Mouse (Mus musculus): ENCODE data around the gene Hexim1. TPM values are rescaled to one million over a fixed set of nuclear protein-coding genes. Genes with fewer than 3 reads are reported as not detected.

The Hexim1 gene
- 4.9 and 5.9 TPM in 2 replicates for polyA plus RNA-seq (2015; fragmentation: Nextera tagmentation; extraction: Ambion mirVana)

GRCm38 (mm10) chr11:103116008-103116818, at the start of gene Hexim1:
Gene Hexim1, plus strand, starts transcription at chr11:103116231.
- peak; percentile 100 for DNase-seq (ENCODE audit: low spot score)

- DNase-seq (ENCODE audit: low spot score), result no peak
Observed at GRCm38 (mm10) chr11:103067051-103067361, 49.0 kb upstream of the Hexim1 start.

DNA sequence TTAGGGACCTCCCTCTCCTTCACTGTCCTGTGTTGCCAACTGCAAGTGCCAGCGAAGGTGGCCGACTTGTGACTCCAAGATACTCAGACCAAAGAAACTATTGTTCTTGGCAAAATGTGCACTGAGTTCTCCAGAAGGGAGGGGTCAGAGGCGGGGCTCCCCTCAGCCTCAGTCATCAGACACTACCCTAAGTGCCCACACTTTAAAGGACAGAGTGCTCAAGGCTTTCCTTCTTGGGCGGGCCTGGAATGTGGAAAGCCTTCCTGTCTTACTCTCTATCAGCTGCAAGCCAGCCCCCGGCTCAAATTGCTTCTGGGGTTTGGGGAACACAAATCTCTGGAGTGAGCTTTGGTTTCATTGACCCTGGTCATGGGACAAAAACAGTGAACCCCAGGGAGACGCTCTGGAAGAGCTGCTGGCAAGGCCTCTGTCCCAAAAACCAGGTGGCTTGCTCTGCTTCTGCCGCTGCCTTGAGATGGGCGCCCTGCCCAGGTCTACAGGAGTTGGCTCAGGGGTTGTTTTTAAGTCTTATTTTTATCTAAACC, 48.5 kb upstream of the Hexim1 start:
- DNase-seq (ENCODE audit: low spot score), result no peak

GRCm38 (mm10) chr11:103068272-103068671, 47.8 kb upstream of the Hexim1 start:
- no peak for DNase-seq (ENCODE audit: low spot score)

GRCm38 (mm10) chr11:103068884-103069283, 47.1 kb upstream of the Hexim1 start:
- DNase-seq (ENCODE audit: low spot score), result no peak

DNA sequence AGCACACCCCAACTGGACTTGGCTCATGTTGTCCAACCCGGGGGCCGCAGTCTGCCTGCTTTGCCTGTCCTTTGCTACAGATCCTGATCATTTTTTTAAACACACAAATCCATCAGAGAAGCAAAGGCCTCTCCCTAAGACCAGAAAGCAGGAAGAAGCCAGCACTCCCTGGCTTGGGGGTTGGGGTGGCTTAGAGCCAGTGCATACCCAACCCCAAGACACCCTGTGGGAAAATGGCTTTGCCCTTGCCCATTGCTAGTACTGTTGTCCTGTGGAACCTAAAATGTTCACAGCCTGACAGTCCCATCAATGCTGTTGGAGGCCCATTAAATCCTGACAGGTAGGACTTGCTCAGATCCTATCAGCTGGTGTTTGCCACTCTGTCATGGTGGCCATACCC, 46.3 kb upstream of the Hexim1 start:
- DNase-seq (ENCODE audit: low spot score), result no peak

DNA sequence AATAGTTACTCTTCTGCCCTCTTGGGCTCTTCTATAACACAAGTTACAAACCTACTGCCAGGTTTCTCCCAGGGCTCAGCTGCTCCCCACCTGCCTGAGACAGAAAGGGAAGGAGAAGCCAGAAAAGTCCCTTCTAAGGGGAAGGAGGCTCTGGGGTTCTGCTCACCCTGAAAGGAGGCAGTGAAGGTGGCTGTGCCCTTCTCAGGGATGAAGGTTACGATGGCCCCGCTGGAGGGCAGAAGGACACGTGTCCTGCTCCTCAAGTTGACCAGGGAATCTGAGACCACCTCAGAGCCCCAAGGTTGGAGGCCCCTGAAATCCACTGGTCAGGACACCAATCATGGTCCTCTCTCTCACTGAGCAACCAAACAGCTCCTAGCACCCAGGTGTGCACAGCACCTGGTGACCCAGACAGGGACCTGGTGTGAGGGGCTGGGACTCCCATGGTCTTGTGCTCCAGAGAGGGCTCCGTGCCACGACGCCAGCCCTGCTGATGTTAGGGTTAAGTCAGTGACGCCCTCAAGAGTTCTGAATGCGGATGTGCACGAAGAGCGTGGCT, 45.6 kb upstream of the Hexim1 start:
- DNase-seq (ENCODE audit: low spot score), result no peak

DNA sequence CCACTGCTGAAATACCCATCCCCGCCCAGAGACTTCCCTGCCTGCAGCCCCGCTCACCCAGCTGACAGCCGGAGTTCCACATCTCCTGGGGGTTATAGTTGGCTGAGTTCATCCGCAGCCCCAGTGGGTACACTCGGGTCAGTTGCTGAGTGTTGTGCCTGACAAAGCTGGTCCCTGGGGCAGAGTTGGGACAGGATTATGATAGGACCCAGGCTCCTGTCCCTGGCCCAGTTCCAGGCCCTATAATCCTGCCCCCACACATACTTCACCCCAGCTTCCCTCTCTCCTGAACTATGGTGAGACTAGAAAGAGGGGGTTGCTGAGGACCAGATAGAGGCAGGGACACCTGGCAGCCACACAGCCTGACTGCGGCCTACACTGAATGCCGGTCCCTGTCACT, 42.4 kb upstream of the Hexim1 start:
- no peak for DNase-seq (ENCODE audit: low spot score)

DNA sequence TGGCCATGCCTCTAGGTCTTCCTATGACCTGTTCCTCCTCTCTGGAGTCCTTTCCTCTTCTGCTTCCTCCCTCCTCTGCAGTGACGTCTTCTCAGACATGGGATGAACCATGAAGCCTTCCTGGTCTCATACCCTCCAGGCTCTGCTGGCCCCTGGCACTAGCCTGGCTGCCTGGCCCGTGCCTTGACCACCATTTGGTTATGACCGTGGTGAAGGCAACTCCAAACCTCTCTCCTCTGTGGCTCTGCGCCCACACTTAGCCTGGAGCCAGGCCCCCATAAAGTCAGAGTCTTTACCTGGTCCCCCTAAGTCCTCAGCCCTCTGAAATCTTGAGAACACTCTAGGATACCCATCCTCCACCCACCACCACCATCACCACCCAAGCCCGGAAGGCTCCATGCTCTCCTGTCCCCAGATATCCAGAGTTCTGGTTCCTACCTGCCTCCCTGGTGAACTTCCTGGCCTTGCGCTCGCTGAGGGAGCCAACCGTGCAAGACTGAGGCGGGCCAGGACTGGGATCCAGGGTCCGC, 41.8 kb upstream of the Hexim1 start:
- DNase-seq (ENCODE audit: low spot score), result no peak

- DNase-seq (ENCODE audit: low spot score), result no peak
Observed at GRCm38 (mm10) chr11:103074796-103075323, 41.2 kb upstream of the Hexim1 start.

GRCm38 (mm10) chr11:103076010-103076409, 40.0 kb upstream of the Hexim1 start:
- DNase-seq (ENCODE audit: low spot score), result no peak

- DNase-seq (ENCODE audit: low spot score), result no peak
Observed at GRCm38 (mm10) chr11:103076581-103076980, 39.5 kb upstream of the Hexim1 start.

GRCm38 (mm10) chr11:103078131-103078530, 37.9 kb upstream of the Hexim1 start:
- no peak for DNase-seq (ENCODE audit: low spot score)

GRCm38 (mm10) chr11:103080323-103081091, 35.5 kb upstream of the Hexim1 start:
- peak; percentile 47 for DNase-seq (ENCODE audit: low spot score)

DNA sequence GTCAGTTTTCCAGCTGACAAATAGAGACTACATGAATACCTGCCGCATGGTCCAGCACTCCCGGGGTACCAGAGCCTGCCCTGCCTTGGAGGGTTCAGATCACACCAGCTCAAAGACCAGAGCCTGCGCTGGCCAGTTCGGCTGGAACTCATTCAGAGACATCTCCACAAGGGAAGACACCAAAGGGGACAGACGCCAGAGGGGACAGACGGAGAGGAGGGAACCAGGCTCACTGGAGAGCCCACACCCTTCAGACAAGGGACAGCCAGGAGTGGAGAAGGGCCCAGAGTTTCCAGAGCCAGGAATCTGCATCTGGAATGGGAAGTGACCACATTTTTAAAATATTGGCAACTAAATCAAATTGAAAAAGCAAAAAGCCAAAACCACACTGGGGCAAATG, 34.4 kb upstream of the Hexim1 start:
- DNase-seq (ENCODE audit: low spot score), result no peak

GRCm38 (mm10) chr11:103093306-103093705, 22.7 kb upstream of the Hexim1 start:
- no peak for DNase-seq (ENCODE audit: low spot score)

DNA sequence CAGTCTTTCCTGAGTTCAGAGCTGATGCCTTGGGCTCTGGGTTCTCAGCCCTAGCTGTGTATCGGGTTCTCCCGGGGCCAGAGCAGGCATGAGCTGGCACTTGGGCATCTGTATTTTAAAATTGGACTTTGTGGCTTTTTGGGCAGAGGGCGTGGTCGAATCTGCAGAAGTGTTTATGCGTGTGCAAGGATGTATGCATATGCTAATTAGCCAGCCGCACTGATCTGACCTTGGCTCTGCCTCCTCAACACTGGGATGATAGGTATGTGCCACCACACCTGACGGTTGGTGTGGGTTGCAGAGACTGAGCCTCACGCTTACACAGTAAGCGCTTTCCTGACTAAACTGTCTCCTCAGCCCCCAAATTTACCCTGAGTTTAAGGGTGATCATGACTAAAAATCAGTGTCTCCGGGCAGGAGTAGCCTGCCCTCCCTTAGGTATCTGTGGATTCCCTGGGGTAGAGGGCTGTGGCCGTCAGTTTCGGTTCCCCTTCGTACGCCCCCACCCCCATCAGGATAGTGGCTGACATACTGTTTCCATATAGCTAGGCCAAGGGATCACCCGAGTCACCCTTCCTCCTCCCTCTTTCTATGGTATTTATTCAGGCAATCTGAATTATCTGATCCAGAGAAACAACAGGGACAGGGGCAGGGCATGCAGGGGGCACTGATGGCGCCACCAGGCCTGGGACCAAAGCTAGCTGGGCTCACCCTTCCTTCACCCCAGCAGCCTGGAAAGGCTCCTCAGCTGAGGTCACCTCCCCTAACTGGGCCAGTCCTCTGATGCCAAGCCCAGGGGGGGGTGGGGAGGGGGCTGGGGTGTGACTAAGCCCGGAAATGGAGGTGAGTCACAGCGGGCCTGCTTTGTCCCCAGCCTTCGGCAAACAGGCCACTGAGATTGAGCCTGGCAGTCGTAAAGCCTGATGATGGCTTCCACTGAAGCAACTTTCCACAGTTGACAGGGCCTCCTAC, 21.9 kb upstream of the Hexim1 start:
- DNase-seq (ENCODE audit: low spot score), result no peak

- DNase-seq (ENCODE audit: low spot score), result no peak
Observed at GRCm38 (mm10) chr11:103095107-103095670, 20.8 kb upstream of the Hexim1 start.

DNA sequence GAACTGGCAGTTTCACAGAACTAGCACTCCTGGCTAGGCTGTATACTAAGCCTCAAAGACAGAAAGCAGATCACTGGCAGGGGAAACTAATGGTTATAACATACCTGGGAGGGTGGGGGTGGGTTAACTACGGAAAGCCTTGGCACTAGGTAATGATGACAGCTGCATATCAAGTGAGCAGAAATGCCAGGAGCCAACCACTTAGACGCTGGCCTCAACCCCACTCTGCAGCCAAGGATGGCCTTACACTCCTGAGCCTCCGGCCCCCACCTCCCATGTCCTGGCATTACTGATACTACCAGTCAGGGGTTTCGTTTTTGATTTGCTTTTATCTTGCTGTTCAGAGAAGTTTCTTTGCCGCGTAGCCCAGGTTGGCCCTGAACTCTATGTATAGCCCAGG, 20.2 kb upstream of the Hexim1 start:
- DNase-seq (ENCODE audit: low spot score), result no peak

Data from thymus, postnatal 0 days (tissue).